Mouse (Mus musculus) heart, embryonic 10.5 days (tissue): ENCODE results near the gene Btf3. TPM values are rescaled to one million over a fixed set of nuclear protein-coding genes. Genes with fewer than 3 reads are reported as not detected.
A peak's percentile ranks its signal among the peaks of the same experiment; 100 is the strongest.

Experiments used
- DNase-seq: peaks from one replicate; pipeline ENCODE4 v3.0.0-alpha.2; 2017; ENCODE audit warnings: low spot score
- H3K27ac ChIP-seq: fragments of 300-500 bp; sonication (generic); 2 replicates; pipeline ENCODE4 v1.5.1; 2016; ENCODE audit warnings: mild to moderate bottlenecking
- H3K27me3 ChIP-seq: fragments of 300-500 bp; sonication (generic); 2 replicates; pipeline ENCODE4 v1.6.1; 2016; ENCODE audit warnings: mild to moderate bottlenecking; ENCODE audit not compliant: poor library complexity, insufficient read depth, severe bottlenecking
- H3K36me3 ChIP-seq: fragments of 300-500 bp; sonication (generic); 2 replicates; pipeline ENCODE4 v1.6.1; 2016; ENCODE audit warnings: mild to moderate bottlenecking, moderate library complexity
- H3K4me1 ChIP-seq: fragments of 300-500 bp; sonication (generic); 2 replicates; pipeline ENCODE4 v1.6.1; 2016; ENCODE audit warnings: mild to moderate bottlenecking
- H3K4me3 ChIP-seq: fragments of 300-500 bp; sonication (generic); 2 replicates; pipeline ENCODE4 v1.5.1; 2016; ENCODE audit warnings: mild to moderate bottlenecking, moderate library complexity
- H3K9me3 ChIP-seq: fragments of 300-500 bp; sonication (generic); 2 replicates; pipeline ENCODE4 v1.6.1; 2016; ENCODE audit warnings: mild to moderate bottlenecking, moderate library complexity
- WGBS: fragments of 180-500 bp; shearing (Covaris S2); methylation state at CpG from one replicate; pipeline ENCODE4 v1.1.7; 2016; 5-methylcytosine and 5-hydroxymethylcytosine counted together
- polyA plus RNA-seq: library from polyadenylated mRNA; unstranded; fragments of >200 nt; fragmentation: Nextera tagmentation; extraction: Ambion mirVana; gene quantifications from 2 replicates; pipeline ENCODE4 v1.2.1, GENCODE M21; 2016

Btf3 gene
- 512 and 641 TPM in 2 replicates for polyA plus RNA-seq

- peaks cover 4% of the 10 kb centered on the region for H3K4me1 ChIP-seq
- peak within 1 kb of the TSS; percentile 100 for H3K4me3 ChIP-seq
- peak; percentile 97 for DNase-seq
- H3K36me3 ChIP-seq, result peaks cover 22% of the 10 kb centered on the region
- peak within 1 kb of the TSS; percentile 99 for H3K27ac ChIP-seq
- H3K9me3 ChIP-seq, result no peaks in the 10 kb centered on the region
- no peaks in the 10 kb centered on the region for H3K27me3 ChIP-seq
- WGBS, result under 1% methylated on average over 83 of the region's 90 CpGs
Measured at GRCm38 (mm10) chr13:98316480-98317245, at the start of gene Btf3. Gene Btf3, minus strand, starts transcription at chr13:98317006.

- Histone ChIP-seq H3K9me3 (no peaks in the 10 kb centered on the region), H3K36me3 (no peaks in the 10 kb centered on the region), H3K4me1 (peaks cover 15% of the 10 kb centered on the region), H3K4me3 (peak overlapping the region; percentile 52), H3K27ac (no peak overlapping the region), H3K27me3 (peaks cover 100% of the 10 kb centered on the region)
- peak; percentile 77 for DNase-seq
- under 1% methylated on average over 52 of the region's 52 CpGs for WGBS
Measured at GRCm38 (mm10) chr13:98365766-98366421, 49.1 kb upstream of the Btf3 start.

- no peak overlapping the region for H3K27ac ChIP-seq
- H3K9me3 ChIP-seq, result no peaks in the 10 kb centered on the region
- H3K36me3 ChIP-seq, result no peaks in the 10 kb centered on the region
- 2% methylated on average over 8 of the region's 8 CpGs for WGBS
- H3K27me3 ChIP-seq, result peaks cover 100% of the 10 kb centered on the region
- no peak for DNase-seq
- no peak overlapping the region for H3K4me3 ChIP-seq
- H3K4me1 ChIP-seq, result peaks cover 15% of the 10 kb centered on the region
Measured at GRCm38 (mm10) chr13:98365081-98365480, 48.3 kb upstream of the Btf3 start.

GRCm38 (mm10) chr13:98363046-98363445, 46.2 kb upstream of the Btf3 start:
- Histone ChIP-seq H3K4me3 (no peak overlapping the region), H3K36me3 (no peaks in the 10 kb centered on the region), H3K27ac (no peak overlapping the region), H3K27me3 (peaks cover 100% of the 10 kb centered on the region), H3K4me1 (peaks cover 15% of the 10 kb centered on the region), H3K9me3 (no peaks in the 10 kb centered on the region)
- WGBS, result 5% methylated on average over 4 of the region's 4 CpGs
- DNase-seq, result no peak

- 3% methylated on average over 5 of the region's 5 CpGs for WGBS
- no peak for DNase-seq
Measured at GRCm38 (mm10) chr13:98361161-98361560, 44.4 kb upstream of the Btf3 start.

GRCm38 (mm10) chr13:98360391-98360790, 43.6 kb upstream of the Btf3 start:
- Histone ChIP-seq H3K36me3 (no peaks in the 10 kb centered on the region), H3K27me3 (peaks cover 90% of the 10 kb centered on the region), H3K9me3 (no peaks in the 10 kb centered on the region), H3K4me3 (no peak overlapping the region), H3K27ac (no peak overlapping the region), H3K4me1 (peaks cover 6% of the 10 kb centered on the region)
- WGBS, result 3% methylated on average over 6 of the region's 6 CpGs
- DNase-seq, result no peak

More at GRCm38 (mm10) chr13:98361161-98361560, 44.4 kb upstream of the Btf3 start:
- no peak overlapping the region for H3K27ac ChIP-seq
- H3K4me3 ChIP-seq, result no peak overlapping the region
- H3K27me3 ChIP-seq, result peaks cover 90% of the 10 kb centered on the region
- no peaks in the 10 kb centered on the region for H3K36me3 ChIP-seq
- peaks cover 6% of the 10 kb centered on the region for H3K4me1 ChIP-seq
- no peaks in the 10 kb centered on the region for H3K9me3 ChIP-seq

GRCm38 (mm10) chr13:98359337-98359736, 42.5 kb upstream of the Btf3 start:
- H3K4me3 ChIP-seq, result no peak overlapping the region
- WGBS, result 2% methylated on average over 6 of the region's 8 CpGs
- DNase-seq, result no peak

GRCm38 (mm10) chr13:98358424-98359181, 41.8 kb upstream of the Btf3 start:
- H3K4me1 ChIP-seq, result peaks cover 24% of the 10 kb centered on the region
- DNase-seq, result no peak
- H3K27ac ChIP-seq, result no peak overlapping the region; the same call in 1 of the 2 replicates
- H3K4me3 ChIP-seq, result no peak overlapping the region
- peaks cover 90% of the 10 kb centered on the region for H3K27me3 ChIP-seq
- H3K36me3 ChIP-seq, result no peaks in the 10 kb centered on the region
- 2% methylated on average over 23 of the region's 23 CpGs for WGBS
- H3K9me3 ChIP-seq, result no peaks in the 10 kb centered on the region

More at GRCm38 (mm10) chr13:98359337-98359736, 42.5 kb upstream of the Btf3 start:
- peaks cover 16% of the 10 kb centered on the region for H3K4me1 ChIP-seq
- H3K27ac ChIP-seq, result no peak overlapping the region
- peaks cover 90% of the 10 kb centered on the region for H3K27me3 ChIP-seq
- H3K9me3 ChIP-seq, result no peaks in the 10 kb centered on the region
- H3K36me3 ChIP-seq, result no peaks in the 10 kb centered on the region

GRCm38 (mm10) chr13:98357433-98358423, 40.9 kb upstream of the Btf3 start:
- WGBS, result 2% methylated on average over 18 of the region's 18 CpGs
- no peaks in the 10 kb centered on the region for H3K36me3 ChIP-seq
- H3K4me1 ChIP-seq, result peaks cover 25% of the 10 kb centered on the region
- DNase-seq, result no peak
- no peak overlapping the region for H3K4me3 ChIP-seq
- no peaks in the 10 kb centered on the region for H3K9me3 ChIP-seq
- H3K27ac ChIP-seq, result no peak overlapping the region
- H3K27me3 ChIP-seq, result peaks cover 90% of the 10 kb centered on the region

- 6% methylated on average over 6 of the region's 6 CpGs for WGBS
- Histone ChIP-seq H3K4me3 (no peak overlapping the region), H3K4me1 (peaks cover 25% of the 10 kb centered on the region), H3K36me3 (no peaks in the 10 kb centered on the region), H3K27me3 (peaks cover 90% of the 10 kb centered on the region), H3K27ac (no peak overlapping the region), H3K9me3 (no peaks in the 10 kb centered on the region)
- DNase-seq, result no peak
Measured at GRCm38 (mm10) chr13:98356973-98357425, 40.2 kb upstream of the Btf3 start.

- 8% methylated on average over 9 of the region's 9 CpGs for WGBS
- H3K27me3 ChIP-seq, result peaks cover 90% of the 10 kb centered on the region
- H3K4me3 ChIP-seq, result peak overlapping the region; percentile 66
- no peak for DNase-seq
- H3K36me3 ChIP-seq, result no peaks in the 10 kb centered on the region
- H3K9me3 ChIP-seq, result no peaks in the 10 kb centered on the region
- peaks cover 25% of the 10 kb centered on the region for H3K4me1 ChIP-seq
- no peak overlapping the region for H3K27ac ChIP-seq
Measured at GRCm38 (mm10) chr13:98356176-98356972, 39.6 kb upstream of the Btf3 start.
